Mouse (Mus musculus) kidney, postnatal 0 days (tissue): Measurements from ENCODE around the gene Zfp451. TPM values are rescaled to one million over a fixed set of nuclear protein-coding genes. Genes with fewer than 3 reads are reported as not detected.

ENCODE experiments used
- ATAC-seq: fragments of 200-750 bp; cut with Nextera tagmentation; replicated peaks from 2 replicates; pipeline ENCODE4 v1.8.0; 2017; ENCODE audit warnings: low read depth, moderate number of reproducible peaks, moderate TSS enrichment, moderate library complexity; ENCODE audit not compliant: low FRiP score
- DNase-seq: peaks from one replicate; pipeline ENCODE4 v3.0.0-alpha.2; 2016; ENCODE audit warnings: low spot score
- H3K27ac ChIP-seq: fragments of 300-500 bp; sonication (generic); 2 replicates; pipeline ENCODE4 v1.5.1; 2014; ENCODE audit warnings: mild to moderate bottlenecking
- H3K27me3 ChIP-seq: fragments of 300-500 bp; sonication (generic); 2 replicates; pipeline ENCODE4 v1.6.1; 2014; ENCODE audit warnings: low read length, mixed read lengths; ENCODE audit not compliant: insufficient read depth
- H3K36me3 ChIP-seq: fragments of 300-500 bp; sonication (generic); 2 replicates; pipeline ENCODE4 v1.6.1; 2014; ENCODE audit warnings: low read length, mixed read lengths; ENCODE audit not compliant: insufficient read depth
- H3K4me1 ChIP-seq: fragments of 300-500 bp; sonication (generic); replicated peaks from 2 replicates; pipeline ENCODE4 v1.6.1; 2014; ENCODE audit warnings: antibody characterized with exemption, low read length, mixed read lengths; ENCODE audit not compliant: insufficient read depth
- H3K4me2 ChIP-seq: fragments of 300-500 bp; sonication (generic); 2 replicates; pipeline ENCODE4 v1.6.1; 2014; ENCODE audit warnings: mild to moderate bottlenecking, low read length, moderate library complexity, mixed read lengths
- H3K4me3 ChIP-seq: fragments of 300-500 bp; sonication (generic); replicated peaks from 2 replicates; pipeline ENCODE4 v1.5.1; 2014; ENCODE audit warnings: low read depth, low read length
- H3K9ac ChIP-seq: fragments of 300-500 bp; sonication (generic); 2 replicates; pipeline ENCODE4 v1.6.1; 2014; ENCODE audit warnings: low read depth, low read length
- H3K9me3 ChIP-seq: fragments of 300-500 bp; sonication (generic); replicated peaks from 2 replicates; pipeline ENCODE4 v1.6.1; 2016; ENCODE audit warnings: low read length, inconsistent platforms, mixed read lengths
- CTCF ChIP-seq: IDR thresholded peaks from 2 replicates; pipeline ENCODE4 v1.5.1; 2016; ENCODE audit warnings: antibody characterized with exemption, low read depth, mild to moderate bottlenecking, moderate library complexity
- WGBS: fragments of 180-500 bp; shearing (Covaris S2); extraction: QIAGEN DNeasy Blood & Tissue Kit; methylation state at CpG from one replicate; pipeline ENCODE4 v1.1.7; 2014; 5-methylcytosine and 5-hydroxymethylcytosine counted together
- polyA plus RNA-seq: library from polyadenylated mRNA; unstranded; fragments of >200 nt; fragmentation: Nextera tagmentation; extraction: Ambion mirVana; gene quantifications from 2 replicates; pipeline ENCODE4 v1.2.1, GENCODE M21; 2015

Gene Zfp451
- polyA plus RNA-seq, 1 experiment from 2014 or later, result 15.5 TPM

DNA sequence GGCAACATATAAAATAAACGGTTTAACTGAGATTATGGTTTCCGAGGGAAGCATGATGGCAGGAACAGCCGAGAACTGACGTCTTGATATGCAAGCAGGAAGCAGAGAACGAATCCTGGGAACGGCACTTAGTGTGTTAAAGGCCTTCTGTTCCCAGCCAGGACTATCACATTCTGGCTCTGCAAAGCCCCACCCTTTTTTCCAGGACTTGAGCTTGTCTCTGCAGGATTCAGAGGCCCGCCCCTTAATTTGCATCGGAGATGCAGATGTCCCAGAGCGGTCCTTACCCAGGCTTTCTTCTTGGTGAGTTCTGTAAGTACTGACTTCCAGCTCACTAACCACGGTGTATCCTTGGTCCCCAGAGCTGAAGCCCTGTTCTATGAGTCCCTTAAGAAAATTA lies 99.6 kb downstream of the Zfp451 start:
- DNase-seq (peak; percentile 62), ATAC-seq (no peak)
- WGBS, result 3% methylated on average over 10 of the region's 10 CpGs
- no peak overlapping the region for H3K9ac ChIP-seq
- no peak overlapping the region for H3K4me2 ChIP-seq
- no peaks in the 10 kb centered on the region for H3K27me3 ChIP-seq
- no peak overlapping the region for H3K4me3 ChIP-seq
- no peaks in the 10 kb centered on the region for H3K4me1 ChIP-seq
- no peak for TF ChIP-seq CTCF
- H3K36me3 ChIP-seq, result no peaks in the 10 kb centered on the region
- no peaks in the 10 kb centered on the region for H3K9me3 ChIP-seq
- H3K27ac ChIP-seq, result no peak overlapping the region

DNA sequence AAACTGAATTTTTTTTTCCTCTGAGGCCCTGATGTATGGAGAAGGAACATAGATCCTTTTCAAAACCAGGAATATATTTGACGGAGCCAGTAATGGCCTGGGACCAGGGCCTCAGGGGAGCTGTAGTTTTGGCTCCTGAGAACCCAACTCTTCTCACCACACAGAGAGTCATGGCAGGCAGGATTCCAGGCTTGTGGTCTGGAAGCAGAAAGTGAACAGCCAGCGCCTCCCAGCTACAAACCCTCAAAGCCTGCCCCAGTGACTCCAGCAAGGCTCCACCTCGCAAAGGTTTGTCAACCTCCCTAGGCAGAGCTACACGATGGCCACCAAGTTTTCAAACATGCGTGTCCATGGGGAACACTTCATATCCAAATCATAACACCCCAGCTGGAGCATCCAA lies 102.4 kb downstream of the Zfp451 start:
- H3K9me3 ChIP-seq, result no peaks in the 10 kb centered on the region
- TF ChIP-seq CTCF, result no peak
- no peak overlapping the region for H3K4me3 ChIP-seq
- no peaks in the 10 kb centered on the region for H3K4me1 ChIP-seq
- no peak for DNase-seq
- H3K36me3 ChIP-seq, result no peaks in the 10 kb centered on the region
- H3K4me2 ChIP-seq, result no peak overlapping the region
- 90% methylated on average over 5 of the region's 5 CpGs for whole genome bisulfite sequencing
- no peak for ATAC-seq
- no peak overlapping the region for H3K9ac ChIP-seq
- no peak overlapping the region for H3K27ac ChIP-seq
- no peaks in the 10 kb centered on the region for H3K27me3 ChIP-seq

Other genes starting within 250 kb of the Zfp451 start
- gene Prim2, start 144.8 kb downstream of the Zfp451 start, polyA plus RNA-seq, result 16.1 and 21.1 TPM in 2 replicates
- gene Rab23, start 94.7 kb downstream of the Zfp451 start, polyA plus RNA-seq, result 17.9 and 18.4 TPM in 2 replicates
- gene Bag2, start 56.8 kb downstream of the Zfp451 start, polyA plus RNA-seq, result 76.9 and 81.0 TPM in 2 replicates
- 0.32 and 0.33 TPM in 2 replicates for gene Bend6, start 93.2 kb upstream of the Zfp451 start, polyA plus RNA-seq
- 22.4 and 24.0 TPM in 2 replicates for gene Dst, start 93.6 kb upstream of the Zfp451 start, polyA plus RNA-seq